Mouse (Mus musculus) MEL (cell line): ENCODE results near the gene Map3k1. TPM values are rescaled to one million over a fixed set of nuclear protein-coding genes. Genes with fewer than 3 reads are reported as not detected.

Source experiments
- DNase-seq: peaks from one replicate; pipeline ENCODE4 v3.0.0; 2011; ENCODE audit warnings: low read depth, low spot score
- H3K27ac ChIP-seq: 2 replicates; pipeline ENCODE4 v1.5.1; 2012; ENCODE audit warnings: low read depth, mild to moderate bottlenecking, control low read depth, low read length, moderate library complexity; ENCODE audit not compliant: control insufficient read depth
- H3K27me3 ChIP-seq, 2 experiments: fragments of 150-350 bp in 1 of 2; sonication (generic) in 1 of 2; 2 replicates each; pipeline ENCODE4 v1.6.1; 2012; ENCODE audit warnings: low read length in 2 of 2, mild to moderate bottlenecking in 2 of 2, improper control_type of control experiment in 1 of 2, moderate library complexity in 1 of 2; ENCODE audit not compliant: insufficient read depth in 2 of 2, control insufficient read depth in 1 of 2
- H3K36me3 ChIP-seq, 2 experiments: 2 replicates each; pipeline ENCODE4 v1.6.1; 2012 to 2014; ENCODE audit warnings: low read length in 2 of 2, improper control_type of control experiment in 1 of 2, inconsistent platforms in 1 of 2, mild to moderate bottlenecking in 1 of 2; ENCODE audit not compliant: insufficient read depth in 2 of 2, control insufficient read depth in 1 of 2
- H3K4me1 ChIP-seq, 2 experiments: fragments of 150-350 bp in 1 of 2; sonication (generic) in 1 of 2; 2 replicates each; pipeline ENCODE4 v1.6.1; 2012; ENCODE audit warnings: low read length in 2 of 2, improper control_type of control experiment in 1 of 2, mild to moderate bottlenecking in 1 of 2; ENCODE audit not compliant: insufficient read depth in 2 of 2, control insufficient read depth in 1 of 2
- H3K4me3 ChIP-seq, 2 experiments: fragments of 150-350 bp in 1 of 2; sonication (generic) in 1 of 2; 2 replicates each; pipeline ENCODE4 v1.5.1; 2012; ENCODE audit warnings: low read depth in 2 of 2, low read length in 2 of 2, mild to moderate bottlenecking in 2 of 2, moderate library complexity in 2 of 2, control low read depth in 1 of 2, improper control_type of control experiment in 1 of 2; ENCODE audit not compliant: control insufficient read depth in 1 of 2, insufficient read depth in 1 of 2
- H3K79me2 ChIP-seq: 2 replicates; pipeline ENCODE4 v1.6.1; 2012; ENCODE audit warnings: mild to moderate bottlenecking, low read length, moderate library complexity; ENCODE audit not compliant: control insufficient read depth, poor library complexity, insufficient read depth
- H3K9ac ChIP-seq: 2 replicates; pipeline ENCODE4 v1.6.1; 2012; ENCODE audit warnings: low read depth, mild to moderate bottlenecking, control low read depth, low read length, moderate library complexity; ENCODE audit not compliant: control insufficient read depth, poor library complexity, severe bottlenecking
- H3K9me3 ChIP-seq: fragments of 150-350 bp; sonication (generic); replicated peaks from 2 replicates; pipeline ENCODE4 v1.6.1; 2012; ENCODE audit warnings: mild to moderate bottlenecking, low read length, improper control_type of control experiment, moderate library complexity; ENCODE audit not compliant: insufficient read depth
- CTCF ChIP-seq, 3 experiments: IDR thresholded peaks in 2 of 3; conservative IDR thresholded peaks in 1 of 3; 2 replicates each; pipeline ENCODE4 v1.5.1; 2011 to 2012; ENCODE audit warnings: low read length in 3 of 3, low read depth in 2 of 3, mild to moderate bottlenecking in 2 of 3, improper control_type of control experiment in 1 of 3, inconsistent platforms in 1 of 3, mixed read lengths in 1 of 3, moderate library complexity in 1 of 3; ENCODE audit not compliant: control insufficient read depth in 1 of 3, insufficient read depth in 1 of 3, poor library complexity in 1 of 3, severe bottlenecking in 1 of 3
- E2F4 ChIP-seq: IDR thresholded peaks from 2 replicates; pipeline ENCODE4 v1.6.1; 2011; ENCODE audit warnings: low read depth, low read length, improper control_type of control experiment, borderline replicate concordance
- EP300 ChIP-seq, 2 experiments: IDR thresholded peaks; 2 replicates each; pipeline ENCODE4 v1.6.1; 2011; ENCODE audit warnings: improper control_type of control experiment in 2 of 2, low read length in 2 of 2, low read depth in 1 of 2, mild to moderate bottlenecking in 1 of 2
- ETS1 ChIP-seq: IDR thresholded peaks from 2 replicates; pipeline ENCODE4 v1.6.1; 2012; ENCODE audit warnings: low read depth, mild to moderate bottlenecking, inconsistent platforms, low read length, improper control_type of control experiment, moderate library complexity
- GABPA ChIP-seq: IDR thresholded peaks from 2 replicates; pipeline ENCODE4 v1.6.1; 2012; ENCODE audit warnings: low read depth, mild to moderate bottlenecking, inconsistent platforms, low read length, improper control_type of control experiment, moderate library complexity
- MAFK ChIP-seq: IDR thresholded peaks from 2 replicates; pipeline ENCODE4 v1.6.1; 2011; ENCODE audit warnings: low read depth, mild to moderate bottlenecking, low read length, improper control_type of control experiment, borderline replicate concordance
- MYB ChIP-seq: IDR thresholded peaks from 2 replicates; pipeline ENCODE4 v1.6.1; 2011; ENCODE audit warnings: mild to moderate bottlenecking, low read depth, low read length, improper control_type of control experiment
- MYC ChIP-seq: IDR thresholded peaks from 2 replicates; pipeline ENCODE4 v1.6.1; 2011; ENCODE audit warnings: low read depth, mild to moderate bottlenecking, low read length, improper control_type of control experiment, moderate library complexity
- POLR2AphosphoS2 ChIP-seq: IDR thresholded peaks from 2 replicates; pipeline ENCODE4 v1.6.1; 2011; ENCODE audit warnings: low read length, improper control_type of control experiment
- RAD21 ChIP-seq: IDR thresholded peaks from 2 replicates; pipeline ENCODE4 v1.6.1; 2011; ENCODE audit warnings: mild to moderate bottlenecking, low read depth, low read length, improper control_type of control experiment
- RCOR1 ChIP-seq: IDR thresholded peaks from 2 replicates; pipeline ENCODE4 v1.6.1; 2012; ENCODE audit warnings: low read depth, mild to moderate bottlenecking, inconsistent platforms, low read length, improper control_type of control experiment
- SIN3A ChIP-seq: IDR thresholded peaks from 2 replicates; pipeline ENCODE4 v1.6.1; 2012; ENCODE audit warnings: low read length, improper control_type of control experiment, inconsistent platforms
- SMC3 ChIP-seq: IDR thresholded peaks from 2 replicates; pipeline ENCODE4 v1.6.1; 2011; ENCODE audit warnings: low read depth, low read length, improper control_type of control experiment
- TBP ChIP-seq: IDR thresholded peaks from 2 replicates; pipeline ENCODE4 v1.8.0; 2011; ENCODE audit warnings: low read depth, low read length, improper control_type of control experiment
- USF2 ChIP-seq, 2 experiments: IDR thresholded peaks; 2 replicates each; pipeline ENCODE4 v1.6.1; 2011 to 2012; ENCODE audit warnings: improper control_type of control experiment in 2 of 2, low read length in 2 of 2, borderline replicate concordance in 1 of 2, inconsistent platforms in 1 of 2, low read depth in 1 of 2, mild to moderate bottlenecking in 1 of 2; ENCODE audit not compliant: insufficient read depth in 1 of 2
- ZC3H11A ChIP-seq: IDR thresholded peaks from 2 replicates; pipeline ENCODE4 v1.6.1; 2012; ENCODE audit warnings: low read depth, mild to moderate bottlenecking, inconsistent platforms, low read length, improper control_type of control experiment
- ZNF384 ChIP-seq: IDR thresholded peaks from 2 replicates; pipeline ENCODE4 v1.6.1; 2012; ENCODE audit warnings: low read depth, mild to moderate bottlenecking, inconsistent platforms, low read length, improper control_type of control experiment
- polyA plus RNA-seq, 2 experiments: library from polyadenylated mRNA; stranded (reverse) in 1 of 2; unstranded in 1 of 2; fragments of >175 nt in 1 of 2; fragments of >200 nt in 1 of 2; gene quantifications; 2 replicates each; pipeline versions ENCODE4 v1.2.1 to v1.2.4; 2012; ENCODE audit warnings: low replicate concordance in 2 of 2, low read depth in 1 of 2; ENCODE audit not compliant: insufficient read length in 2 of 2, insufficient read depth in 1 of 2, missing spikeins in 1 of 2
- total RNA-seq: library from RNA; depleted of rRNA; stranded (reverse); fragments of 300-350 nt; gene quantifications from 2 replicates; pipeline ENCODE4 v1.2.3, GENCODE M21; 2012

The Map3k1 gene
- total and polyA plus RNA-seq, 3 experiments: 4.3 to 20.7 (median 4.4) TPM

DNA sequence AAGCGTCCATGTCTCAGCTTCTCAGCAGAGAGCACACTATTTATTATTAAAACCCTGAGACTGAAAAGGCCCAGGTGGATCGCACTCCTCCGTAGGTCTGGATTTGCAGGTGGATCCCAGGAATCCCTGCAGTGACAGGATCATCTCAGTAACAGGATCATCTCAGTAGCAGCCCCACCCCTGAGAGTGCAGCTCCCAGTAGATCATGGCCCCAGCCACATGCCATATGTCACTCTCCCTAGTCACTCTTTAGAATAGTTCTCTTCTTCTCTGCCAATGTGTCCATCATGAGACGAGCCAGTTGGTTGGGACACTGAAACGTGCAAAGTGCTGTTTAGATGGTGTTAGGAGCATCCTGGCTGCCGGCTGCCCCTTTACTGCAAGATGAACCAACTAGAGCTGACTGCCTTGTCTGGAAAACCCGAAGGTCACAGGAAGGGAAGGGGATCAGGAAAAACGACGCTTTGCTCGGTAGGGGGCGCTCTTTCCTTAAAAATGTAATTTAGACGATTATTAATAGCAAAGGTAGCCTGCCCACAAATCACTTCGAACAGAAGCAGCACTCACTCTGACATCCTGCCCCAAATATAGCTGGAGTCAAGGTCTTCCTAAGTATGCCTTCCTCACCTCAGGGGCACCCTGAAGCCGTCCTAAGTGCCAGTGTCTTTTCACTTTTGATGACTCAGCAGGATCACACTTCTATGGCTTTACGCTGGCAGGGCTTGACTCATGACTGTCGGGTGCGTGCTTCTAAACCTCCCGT is 20.8 kb downstream of the Map3k1 start:
- Histone ChIP-seq H3K27ac (no peak overlapping the region), H3K36me3 (no peaks in the 10 kb centered on the region), H3K4me3 (no peak overlapping the region), H3K4me1 (no peaks in the 10 kb centered on the region), H3K79me2 (peaks cover 2% of the 10 kb centered on the region; the same call in 1 of the 2 replicates), H3K9ac (no peak overlapping the region), H3K27me3 (no peaks in the 10 kb centered on the region), H3K9me3 (no peaks in the 10 kb centered on the region)
- peak; percentile 72 for DNase-seq
- peak; percentile 88 for TF ChIP-seq ZC3H11A
- TF ChIP-seq MAFK: peak; percentile 95
- TF ChIP-seq MYC: no peak
- no peak for TF ChIP-seq GABPA
- no peak for TF ChIP-seq MYB
- TF ChIP-seq SMC3: peak; percentile 96
- TF ChIP-seq CTCF (IDR thresholded peaks at IDR 0.05 in 2 of 3, conservative IDR thresholded peaks at IDR 0.05 in 1 of 3; ENCODE audit: control insufficient read depth in 1 of 3, insufficient read depth in 1 of 3, low read depth in 2 of 3, low read length in 3 of 3, poor library complexity in 1 of 3, severe bottlenecking in 1 of 3): peak; percentile 62 to 90 (median 65)
- TF ChIP-seq EP300 (IDR thresholded peaks at IDR 0.05; ENCODE audit: low read depth in 1 of 2, low read length in 2 of 2): no peak
- TF ChIP-seq ETS1: no peak
- TF ChIP-seq RAD21: peak; percentile 96
- TF ChIP-seq E2F4: no peak

DNA sequence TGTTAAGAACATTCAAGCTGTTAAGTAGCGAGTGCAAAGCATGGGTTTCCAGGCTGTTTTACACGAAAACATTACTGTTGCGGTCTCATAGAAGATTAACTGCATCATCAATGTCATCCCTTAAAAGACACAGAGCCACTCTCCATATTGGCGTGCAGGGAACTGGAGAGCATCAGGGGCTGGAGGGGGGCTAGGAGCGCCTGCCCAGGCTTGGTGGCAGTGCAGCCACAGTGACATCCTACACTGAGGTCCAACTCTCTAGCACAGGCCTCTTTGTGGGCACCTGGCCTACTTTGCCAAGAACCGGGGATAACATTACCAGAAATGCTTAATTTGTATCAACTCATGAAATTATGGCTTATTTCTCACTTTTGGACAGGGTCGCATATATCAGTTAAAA is 22.2 kb downstream of the Map3k1 start:
- no peak for DNase-seq
- Histone ChIP-seq H3K36me3 (no peaks in the 10 kb centered on the region), H3K79me2 (peaks cover 2% of the 10 kb centered on the region; the same call in 1 of the 2 replicates)

DNA sequence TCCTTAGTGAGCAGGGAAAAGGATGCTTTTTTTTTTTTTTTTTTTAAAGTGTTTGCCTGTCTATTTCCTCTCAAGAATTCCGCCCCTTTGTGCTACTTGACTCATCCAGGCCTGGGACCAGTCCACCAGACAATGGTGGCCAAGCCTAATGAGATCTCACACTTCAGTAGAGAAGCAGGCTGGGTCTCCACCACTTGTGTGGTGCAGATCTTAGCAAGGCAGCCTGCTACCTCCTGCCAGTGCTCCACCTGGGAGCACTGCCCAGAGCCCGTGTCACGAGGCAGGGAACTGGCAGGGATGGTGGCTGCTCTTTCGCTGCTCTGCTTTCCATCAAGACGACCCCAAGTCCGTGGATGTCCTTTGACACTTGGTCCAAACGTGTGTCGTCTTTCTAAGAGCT is 25.3 kb downstream of the Map3k1 start:
- no peak for TF ChIP-seq RAD21
- no peak for TF ChIP-seq RCOR1
- no peak for TF ChIP-seq MAFK
- TF ChIP-seq SMC3: no peak
- TF ChIP-seq USF2 (IDR thresholded peaks at IDR 0.05; ENCODE audit: borderline replicate concordance in 1 of 2, insufficient read depth in 1 of 2, low read depth in 1 of 2, low read length in 2 of 2): no peak
- DNase-seq: no peak
- H3K79me2 ChIP-seq: peaks cover 2% of the 10 kb centered on the region; the same call in 1 of the 2 replicates
- no peak overlapping the region for H3K9ac ChIP-seq
- H3K4me1 ChIP-seq: no peaks in the 10 kb centered on the region
- H3K36me3 ChIP-seq: no peaks in the 10 kb centered on the region
- H3K9me3 ChIP-seq: no peaks in the 10 kb centered on the region
- H3K4me3 ChIP-seq: no peak overlapping the region
- H3K27ac ChIP-seq: no peak overlapping the region
- H3K27me3 ChIP-seq: no peaks in the 10 kb centered on the region

More for the DNA sequence above, 22.2 kb downstream of the Map3k1 start:
- Histone ChIP-seq H3K9ac (no peak overlapping the region), H3K27me3 (no peaks in the 10 kb centered on the region), H3K27ac (no peak overlapping the region), H3K4me1 (no peaks in the 10 kb centered on the region), H3K9me3 (no peaks in the 10 kb centered on the region), H3K4me3 (no peak overlapping the region)
- no peak for TF ChIP-seq SMC3
- no peak for TF ChIP-seq SIN3A
- no peak for TF ChIP-seq TBP
- TF ChIP-seq GABPA: no peak
- TF ChIP-seq POLR2AphosphoS2: no peak
- TF ChIP-seq EP300 (IDR thresholded peaks at IDR 0.05; ENCODE audit: low read depth in 1 of 2, low read length in 2 of 2): no peak
- no peak for TF ChIP-seq ZNF384
